Mouse (Mus musculus) forebrain, embryonic 15.5 days (tissue): ENCODE measurements around the gene Npas3. TPM values are rescaled to one million over a fixed set of nuclear protein-coding genes. Genes with fewer than 3 reads are reported as not detected.
A peak's percentile ranks its signal among the peaks of the same experiment; 100 is the strongest.

Experiments used
- ATAC-seq: fragments of 200-750 bp; cut with Nextera tagmentation; replicated peaks from 2 replicates; pipeline ENCODE4 v1.8.0; 2017; ENCODE audit warnings: mild to moderate bottlenecking, moderate TSS enrichment, moderate library complexity
- H3K27ac ChIP-seq: fragments of 300-500 bp; sonication (generic); replicated peaks from 2 replicates; pipeline ENCODE4 v1.5.1; 2015; ENCODE audit warnings: mild to moderate bottlenecking, inconsistent platforms
- H3K27me3 ChIP-seq: fragments of 300-500 bp; sonication (generic); 2 replicates; pipeline ENCODE4 v1.6.1; 2015; ENCODE audit warnings: inconsistent platforms
- H3K36me3 ChIP-seq: fragments of 300-500 bp; sonication (generic); 2 replicates; pipeline ENCODE4 v1.6.1; 2015; ENCODE audit warnings: mild to moderate bottlenecking, inconsistent platforms
- H3K4me1 ChIP-seq: fragments of 300-500 bp; sonication (generic); 2 replicates; pipeline ENCODE4 v1.6.1; 2015; ENCODE audit warnings: inconsistent platforms
- H3K4me2 ChIP-seq: fragments of 300-500 bp; sonication (generic); replicated peaks from 2 replicates; pipeline ENCODE4 v1.6.1; 2015; ENCODE audit warnings: mild to moderate bottlenecking, inconsistent platforms
- H3K4me3 ChIP-seq: fragments of 300-500 bp; sonication (generic); 2 replicates; pipeline ENCODE4 v1.5.1; 2015; ENCODE audit warnings: mild to moderate bottlenecking, inconsistent platforms
- H3K9ac ChIP-seq: fragments of 300-500 bp; sonication (generic); replicated peaks from 2 replicates; pipeline ENCODE4 v1.6.1; 2015; ENCODE audit warnings: mild to moderate bottlenecking, inconsistent platforms
- H3K9me3 ChIP-seq: fragments of 300-500 bp; sonication (generic); 2 replicates; pipeline ENCODE4 v1.6.1; 2016; ENCODE audit warnings: inconsistent platforms
- WGBS: fragments of 180-500 bp; shearing (Covaris S2); methylation state at CpG from one replicate; pipeline ENCODE4 v1.1.7; 2015; ENCODE audit warnings: mixed read lengths; 5-methylcytosine and 5-hydroxymethylcytosine counted together
- polyA plus RNA-seq: library from polyadenylated mRNA; unstranded; fragments of >200 nt; fragmentation: Nextera tagmentation; extraction: Ambion mirVana; gene quantifications from 2 replicates; pipeline ENCODE4 v1.2.1, GENCODE M21; 2015

Gene Npas3
- polyA plus RNA-seq, 1 experiment from 2014 or later = 18.3 TPM

DNA sequence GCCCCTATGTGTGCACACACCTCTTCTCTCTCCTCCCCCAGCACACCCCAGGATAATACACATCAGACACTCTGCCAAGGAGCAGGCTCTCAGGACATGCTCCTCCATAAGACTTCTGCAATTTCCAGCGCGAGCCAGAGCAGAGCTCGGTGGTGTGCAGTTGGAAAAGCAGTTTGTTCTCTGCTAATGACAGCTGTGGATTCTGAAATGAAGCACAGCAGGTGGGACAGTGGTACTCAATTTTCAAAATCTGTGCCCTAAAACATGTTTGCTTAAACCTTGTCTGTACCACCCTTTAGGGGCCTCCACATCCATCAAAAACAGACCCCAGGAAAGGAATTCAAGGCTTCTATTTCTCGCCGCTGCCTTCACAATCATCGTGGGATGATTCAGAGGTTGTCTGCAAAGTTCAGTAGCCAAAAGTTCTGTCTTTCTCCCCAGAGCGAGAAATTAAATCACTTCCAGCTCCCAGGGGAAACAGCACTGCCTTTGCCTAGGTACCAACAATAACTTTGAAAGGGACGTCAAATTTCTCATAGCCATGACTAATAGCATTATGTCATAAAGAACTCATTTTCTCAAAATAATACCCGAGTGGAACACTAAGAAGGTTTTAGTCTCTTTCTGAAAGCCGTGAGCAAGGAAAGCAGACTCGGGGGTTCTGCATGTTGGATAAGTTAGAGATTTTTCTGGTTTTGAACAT is 533.5 kb downstream of the Npas3 start:
- H3K9ac ChIP-seq = no peak overlapping the region
- no peaks in the 10 kb centered on the region for H3K9me3 ChIP-seq
- no peak overlapping the region for H3K4me3 ChIP-seq
- H3K27me3 ChIP-seq = no peaks in the 10 kb centered on the region
- H3K4me2 ChIP-seq = no peak overlapping the region
- no peak for ATAC-seq
- 67% methylated on average over 11 of the region's 11 CpGs for WGBS
- H3K4me1 ChIP-seq = peaks cover 6% of the 10 kb centered on the region; the same call in 1 of the 2 replicates
- H3K27ac ChIP-seq = no peak overlapping the region
- no peaks in the 10 kb centered on the region for H3K36me3 ChIP-seq

DNA sequence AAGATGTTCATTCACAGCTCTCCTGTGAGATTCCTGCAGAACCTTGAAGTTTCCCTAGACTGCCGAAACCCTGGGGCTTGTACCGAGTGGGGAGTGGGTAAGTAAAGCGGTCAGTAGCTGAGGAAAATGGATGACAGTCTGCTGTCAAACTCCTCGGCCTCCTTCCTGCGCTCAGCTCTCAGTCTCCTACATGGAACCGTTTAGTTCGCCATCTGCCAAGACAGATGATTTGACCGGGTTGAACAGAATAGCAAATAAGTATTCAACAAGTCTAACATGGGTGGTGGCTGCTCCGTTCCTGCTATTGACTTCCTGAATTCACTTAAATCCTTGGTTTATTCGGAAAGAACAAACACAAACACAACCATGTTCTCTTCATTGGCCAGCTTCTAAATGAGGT is 541.0 kb downstream of the Npas3 start:
- H3K9ac ChIP-seq = no peak overlapping the region
- no peak overlapping the region for H3K4me3 ChIP-seq
- no peak overlapping the region for H3K27ac ChIP-seq
- ATAC-seq = no peak
- no peaks in the 10 kb centered on the region for H3K27me3 ChIP-seq
- no peak overlapping the region for H3K4me2 ChIP-seq
- H3K9me3 ChIP-seq = no peaks in the 10 kb centered on the region
- 74% methylated on average over 10 of the region's 10 CpGs for WGBS
- H3K36me3 ChIP-seq = no peaks in the 10 kb centered on the region
- H3K4me1 ChIP-seq = peaks cover 3% of the 10 kb centered on the region; the same call in 1 of the 2 replicates

DNA sequence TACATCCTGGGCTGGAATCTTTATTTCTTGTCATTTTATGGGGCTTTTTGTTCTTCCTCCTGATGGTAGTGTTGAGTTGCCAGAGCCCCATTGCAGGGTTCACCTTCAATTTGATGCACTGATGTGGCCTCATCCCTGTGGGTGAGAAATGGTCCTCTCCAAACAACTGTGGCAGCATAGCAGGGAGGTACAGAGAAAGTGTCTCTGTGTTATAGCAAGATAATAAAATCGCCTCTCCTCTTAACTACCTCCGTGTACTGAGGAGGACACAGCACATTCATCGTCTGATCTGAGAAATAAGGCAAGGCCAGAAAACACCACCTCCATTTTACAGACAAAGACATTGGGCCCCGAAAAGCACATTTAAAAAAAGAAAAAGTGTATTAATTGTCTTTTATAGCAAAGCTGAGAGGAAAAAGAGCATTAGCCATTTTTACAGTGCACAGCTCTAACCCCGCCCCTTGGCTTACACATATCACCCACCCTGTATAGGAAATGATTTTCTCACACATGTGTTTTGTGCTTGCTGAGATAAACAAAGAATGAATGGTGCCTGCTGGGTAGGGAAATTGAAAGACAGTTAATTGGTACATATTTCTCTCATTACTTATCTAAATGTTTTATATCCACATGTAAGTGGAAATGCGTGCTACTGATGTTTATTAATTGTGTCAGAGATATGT is 546.4 kb downstream of the Npas3 start:
- no peaks in the 10 kb centered on the region for H3K36me3 ChIP-seq
- H3K27ac ChIP-seq = no peak overlapping the region
- ATAC-seq = no peak
- H3K4me2 ChIP-seq = no peak overlapping the region
- H3K4me3 ChIP-seq = no peak overlapping the region
- no peaks in the 10 kb centered on the region for H3K27me3 ChIP-seq
- peaks cover 9% of the 10 kb centered on the region; the same call in 1 of the 2 replicates for H3K4me1 ChIP-seq
- WGBS = 86% methylated on average over 6 of the region's 6 CpGs
- no peaks in the 10 kb centered on the region for H3K9me3 ChIP-seq
- no peak overlapping the region for H3K9ac ChIP-seq

DNA sequence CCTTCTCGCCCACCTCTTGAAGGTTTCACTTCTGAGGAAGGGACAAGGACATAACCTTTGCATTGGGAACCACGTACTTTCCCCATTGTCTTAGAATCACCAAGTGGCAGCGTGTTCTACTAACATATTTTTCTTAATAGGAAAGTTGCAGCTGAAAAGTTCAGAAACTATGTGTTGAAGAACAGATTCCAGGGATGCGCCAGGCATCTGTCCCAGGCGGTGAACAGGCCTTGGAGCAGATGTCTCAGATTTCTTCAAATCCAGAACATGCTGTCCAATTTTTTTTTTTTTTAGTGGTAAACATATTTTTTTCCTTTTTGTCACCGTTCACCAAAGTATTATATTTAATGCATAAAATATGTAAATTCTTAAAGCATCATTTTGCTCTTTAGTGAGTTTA is 553.4 kb downstream of the Npas3 start:
- no peaks in the 10 kb centered on the region for H3K36me3 ChIP-seq
- no peak for ATAC-seq
- H3K4me3 ChIP-seq = no peak overlapping the region
- H3K4me2 ChIP-seq = no peak overlapping the region
- H3K9me3 ChIP-seq = no peaks in the 10 kb centered on the region
- no peak overlapping the region for H3K27ac ChIP-seq
- H3K27me3 ChIP-seq = no peaks in the 10 kb centered on the region
- H3K9ac ChIP-seq = no peak overlapping the region
- whole genome bisulfite sequencing = 67% methylated on average over 6 of the region's 6 CpGs
- H3K4me1 ChIP-seq = peaks cover 9% of the 10 kb centered on the region

DNA sequence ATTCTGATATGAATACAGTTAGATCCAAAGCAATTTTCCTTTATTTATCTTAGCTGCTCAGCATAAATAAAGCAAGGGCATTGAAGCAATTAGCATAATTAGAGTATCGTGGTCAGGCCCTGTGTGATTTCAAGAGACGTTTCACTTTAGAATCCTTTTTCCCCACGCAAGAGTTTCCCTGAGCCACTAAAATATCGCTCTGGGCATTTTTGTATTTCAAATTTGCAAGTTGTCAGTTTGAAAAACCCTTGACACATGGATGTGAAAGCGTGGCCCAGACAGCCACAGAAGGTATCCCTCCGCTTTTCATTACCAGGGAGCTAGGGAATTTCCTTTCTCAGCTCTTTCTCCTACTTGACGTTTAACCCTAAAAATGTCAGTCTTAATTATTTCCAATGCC is 553.9 kb downstream of the Npas3 start:
- H3K9ac ChIP-seq = no peak overlapping the region
- no peak overlapping the region for H3K4me2 ChIP-seq
- H3K27me3 ChIP-seq = no peaks in the 10 kb centered on the region
- H3K36me3 ChIP-seq = no peaks in the 10 kb centered on the region
- no peak for ATAC-seq
- no peaks in the 10 kb centered on the region for H3K9me3 ChIP-seq
- H3K4me1 ChIP-seq = peaks cover 9% of the 10 kb centered on the region
- no peak overlapping the region for H3K4me3 ChIP-seq
- H3K27ac ChIP-seq = 0 out of 2 replicates have a peak overlapping the region, but pooled peaks have one; percentile 11
- 27% methylated on average over 7 of the region's 7 CpGs for WGBS

DNA sequence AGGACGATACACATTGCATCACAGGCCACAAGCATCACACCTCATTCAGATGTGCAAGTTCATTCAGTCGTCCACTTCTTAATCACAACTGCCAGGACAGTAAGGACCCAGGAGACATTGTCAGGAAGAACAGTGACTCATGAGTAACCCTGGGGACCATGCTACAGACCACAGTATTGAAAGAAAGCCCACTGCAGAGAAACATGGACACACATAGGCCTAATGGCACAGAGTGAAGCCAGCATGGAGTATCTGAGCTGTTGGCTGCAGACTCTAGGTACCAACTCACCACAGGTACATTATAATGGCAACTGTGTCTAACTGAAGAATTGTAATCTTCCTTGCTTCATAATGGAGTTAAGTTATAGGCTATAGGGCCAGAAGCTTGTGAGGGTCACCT is 561.6 kb downstream of the Npas3 start:
- 91% methylated on average over 2 of the region's 2 CpGs for WGBS
- Histone ChIP-seq H3K4me2 (no peak overlapping the region), H3K9me3 (no peaks in the 10 kb centered on the region), H3K36me3 (no peaks in the 10 kb centered on the region), H3K9ac (no peak overlapping the region), H3K27me3 (no peaks in the 10 kb centered on the region), H3K27ac (no peak overlapping the region), H3K4me1 (no peaks in the 10 kb centered on the region), H3K4me3 (no peak overlapping the region)
- no peak for ATAC-seq

DNA sequence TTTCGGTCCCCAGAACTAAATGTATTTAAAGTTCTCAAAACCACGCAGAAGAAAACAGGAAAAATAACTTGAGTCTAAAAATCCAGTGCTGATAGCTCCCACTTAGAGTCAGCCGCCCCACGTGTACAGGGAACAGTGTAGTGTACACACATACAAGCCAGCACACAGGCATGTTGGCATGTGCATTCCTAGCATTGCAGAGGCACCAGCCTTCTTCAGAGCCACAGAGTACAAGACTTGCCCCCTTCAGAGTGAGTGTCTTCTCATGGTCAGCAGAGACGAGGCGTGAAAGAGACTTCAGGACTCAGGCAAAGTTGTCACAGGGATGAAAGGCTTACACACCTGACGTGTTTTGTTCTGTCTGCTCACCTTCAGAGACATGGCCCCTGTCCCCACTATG is 565.8 kb downstream of the Npas3 start:
- Histone ChIP-seq H3K9ac (no peak overlapping the region), H3K9me3 (no peaks in the 10 kb centered on the region), H3K4me2 (no peak overlapping the region), H3K27ac (no peak overlapping the region), H3K36me3 (no peaks in the 10 kb centered on the region), H3K4me3 (no peak overlapping the region), H3K4me1 (no peaks in the 10 kb centered on the region), H3K27me3 (no peaks in the 10 kb centered on the region)
- whole genome bisulfite sequencing = 93% methylated on average over 7 of the region's 7 CpGs
- no peak for ATAC-seq

DNA sequence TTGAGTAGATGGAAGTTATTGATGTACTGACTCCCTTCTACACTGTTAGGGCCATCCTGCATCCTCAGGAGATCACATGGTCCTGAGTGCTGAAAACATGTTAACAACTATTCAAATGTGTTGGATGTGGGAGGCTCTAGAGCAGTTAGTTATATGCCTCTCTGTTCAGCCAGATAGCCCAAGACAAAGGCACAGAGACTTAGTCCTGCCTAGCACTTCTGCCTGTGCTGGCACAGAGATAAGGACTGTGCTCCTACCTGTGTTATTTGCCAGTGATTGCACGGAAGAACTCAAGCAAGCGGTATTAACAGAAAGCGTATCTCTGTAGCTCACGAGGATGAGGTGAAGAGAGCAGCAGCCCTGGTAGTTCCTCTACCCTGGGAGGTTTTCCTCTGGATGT is 571.5 kb downstream of the Npas3 start:
- H3K27me3 ChIP-seq = no peaks in the 10 kb centered on the region
- no peaks in the 10 kb centered on the region for H3K9me3 ChIP-seq
- no peak overlapping the region for H3K4me3 ChIP-seq
- H3K4me2 ChIP-seq = no peak overlapping the region
- no peak for ATAC-seq
- no peak overlapping the region for H3K9ac ChIP-seq
- H3K4me1 ChIP-seq = no peaks in the 10 kb centered on the region
- H3K36me3 ChIP-seq = no peaks in the 10 kb centered on the region
- no peak overlapping the region for H3K27ac ChIP-seq
- WGBS = 96% methylated on average over 4 of the region's 4 CpGs

DNA sequence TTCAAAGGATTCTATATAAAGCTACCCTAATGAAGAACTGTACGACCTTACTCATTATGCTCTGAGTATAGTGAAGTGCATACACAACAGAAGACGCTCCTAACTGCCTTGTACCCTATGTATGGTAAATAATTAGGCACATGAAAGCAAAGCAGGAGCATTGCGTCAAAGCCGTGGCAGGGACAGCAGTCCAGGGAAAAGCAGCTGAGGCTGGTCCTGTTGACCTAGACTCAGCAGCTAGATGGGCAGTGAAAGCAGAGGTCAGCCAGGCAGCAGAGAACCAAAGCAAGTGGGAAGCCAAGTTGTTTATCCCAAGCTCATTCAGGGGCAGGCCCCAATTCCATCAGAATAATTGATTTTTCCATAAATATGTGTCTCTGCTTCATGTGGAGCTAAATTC is 574.4 kb downstream of the Npas3 start:
- Histone ChIP-seq H3K27ac (no peak overlapping the region), H3K27me3 (no peaks in the 10 kb centered on the region), H3K4me3 (no peak overlapping the region), H3K9ac (no peak overlapping the region), H3K36me3 (no peaks in the 10 kb centered on the region), H3K4me1 (peaks cover 20% of the 10 kb centered on the region), H3K9me3 (no peaks in the 10 kb centered on the region), H3K4me2 (no peak overlapping the region)
- 33% methylated on average over 4 of the region's 4 CpGs for WGBS
- no peak for ATAC-seq

DNA sequence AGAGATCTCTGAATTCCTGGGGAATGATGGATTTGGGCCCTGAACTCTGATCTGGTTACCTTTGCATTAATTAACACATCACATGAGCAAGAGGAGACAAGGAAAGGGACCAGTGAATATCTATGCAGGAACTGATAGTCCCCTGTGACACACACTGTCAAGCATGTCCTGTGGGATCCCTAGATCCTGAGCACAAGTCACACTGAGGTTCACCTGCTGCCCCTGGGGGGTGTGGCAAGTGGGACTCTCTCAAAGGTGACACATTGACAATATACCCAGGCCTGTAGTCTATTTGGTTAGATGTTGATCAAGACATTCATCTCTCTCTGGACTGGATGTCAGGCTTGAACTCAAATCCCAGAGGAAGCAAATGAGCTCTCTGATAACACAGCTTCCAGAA is 576.8 kb downstream of the Npas3 start:
- no peak for ATAC-seq
- Histone ChIP-seq H3K4me1 (peaks cover 20% of the 10 kb centered on the region), H3K4me2 (no peak overlapping the region), H3K4me3 (no peak overlapping the region), H3K27ac (0 out of 2 replicates have a peak overlapping the region, but pooled peaks have one; percentile 70), H3K27me3 (no peaks in the 10 kb centered on the region), H3K36me3 (no peaks in the 10 kb centered on the region), H3K9ac (no peak overlapping the region), H3K9me3 (no peaks in the 10 kb centered on the region)

DNA sequence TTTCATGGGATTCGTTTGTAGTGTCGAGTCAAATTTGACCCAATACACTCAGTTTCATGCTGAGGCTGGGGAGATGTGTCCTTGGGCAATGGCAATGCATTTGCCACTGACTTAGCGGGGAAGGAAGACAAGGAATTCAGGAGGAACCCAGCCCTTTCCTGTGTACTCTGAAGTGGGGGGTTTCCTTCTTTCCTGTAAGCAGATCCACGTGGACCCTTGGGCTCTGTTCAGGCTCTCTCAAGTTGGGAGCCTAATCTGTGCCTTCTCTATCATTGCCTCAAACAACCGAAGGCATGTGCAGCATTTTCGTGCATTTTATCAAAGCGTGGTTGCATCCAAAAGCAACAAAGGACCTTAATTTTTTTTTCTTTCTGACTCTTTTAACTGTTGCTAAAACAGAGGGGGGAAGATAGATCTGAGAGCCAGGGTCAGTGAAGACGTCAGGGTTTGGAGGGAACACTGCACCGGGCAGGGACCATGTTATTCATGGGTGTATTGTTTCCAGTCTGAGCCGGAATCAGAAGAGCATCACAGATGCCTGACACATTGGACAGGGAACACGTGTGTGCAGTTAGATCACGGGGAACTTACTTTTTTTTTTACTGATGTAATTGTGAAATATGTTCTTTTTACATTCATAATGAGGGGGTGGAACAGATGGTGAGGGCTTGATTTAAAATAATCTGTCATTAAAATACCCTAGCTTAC is 577.6 kb downstream of the Npas3 start:
- no peak overlapping the region for H3K4me3 ChIP-seq
- H3K4me2 ChIP-seq = no peak overlapping the region
- H3K4me1 ChIP-seq = peaks cover 20% of the 10 kb centered on the region
- H3K9me3 ChIP-seq = no peaks in the 10 kb centered on the region
- no peak overlapping the region for H3K9ac ChIP-seq
- H3K27ac ChIP-seq = peak overlapping the region; percentile 70
- no peaks in the 10 kb centered on the region for H3K36me3 ChIP-seq
- WGBS = 44% methylated on average over 12 of the region's 12 CpGs
- peak; percentile 83 for ATAC-seq
- H3K27me3 ChIP-seq = no peaks in the 10 kb centered on the region

DNA sequence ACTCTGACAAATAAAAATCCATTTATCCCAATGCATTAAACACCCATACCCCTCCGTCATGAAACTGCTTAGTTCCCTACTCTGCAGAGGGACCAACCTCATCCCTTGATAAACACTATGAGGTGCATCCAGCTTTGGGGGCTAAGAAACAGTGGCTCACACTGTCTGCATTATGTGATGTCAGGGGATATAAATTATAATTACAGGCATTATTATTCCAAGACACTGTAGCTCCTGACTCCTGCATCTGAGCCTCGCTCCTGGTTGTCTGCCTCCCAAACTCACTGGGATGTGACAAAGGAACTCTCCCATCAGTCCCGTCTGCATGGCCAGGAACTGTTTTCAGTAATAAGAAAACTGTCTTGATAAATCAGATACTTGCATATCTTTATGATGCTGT is 578.3 kb downstream of the Npas3 start:
- Histone ChIP-seq H3K9me3 (no peaks in the 10 kb centered on the region), H3K9ac (no peak overlapping the region), H3K4me1 (peaks cover 20% of the 10 kb centered on the region), H3K36me3 (no peaks in the 10 kb centered on the region), H3K27ac (peak overlapping the region; percentile 57), H3K4me3 (no peak overlapping the region), H3K27me3 (no peaks in the 10 kb centered on the region), H3K4me2 (no peak overlapping the region)
- WGBS = 55% methylated on average over 3 of the region's 3 CpGs
- ATAC-seq = no peak; the same call in 1 of the 2 replicates
